Mouse (Mus musculus) CD4-positive, CD25-positive, alpha-beta regulatory T cell, adult 9 weeks (primary cell): ENCODE measurements around the gene Cep170. TPM values are rescaled to one million over a fixed set of nuclear protein-coding genes. Genes with fewer than 3 reads are reported as not detected.

ENCODE experiments used
- polyA plus RNA-seq: library from polyadenylated mRNA; unstranded; fragments of 100-300 nt; shearing (Covaris generic); gene quantifications from one replicate; pipeline ENCODE4 v1.2.1, GENCODE M21; 2017

The Cep170 gene
- 29.4 TPM for polyA plus RNA-seq

DNA sequence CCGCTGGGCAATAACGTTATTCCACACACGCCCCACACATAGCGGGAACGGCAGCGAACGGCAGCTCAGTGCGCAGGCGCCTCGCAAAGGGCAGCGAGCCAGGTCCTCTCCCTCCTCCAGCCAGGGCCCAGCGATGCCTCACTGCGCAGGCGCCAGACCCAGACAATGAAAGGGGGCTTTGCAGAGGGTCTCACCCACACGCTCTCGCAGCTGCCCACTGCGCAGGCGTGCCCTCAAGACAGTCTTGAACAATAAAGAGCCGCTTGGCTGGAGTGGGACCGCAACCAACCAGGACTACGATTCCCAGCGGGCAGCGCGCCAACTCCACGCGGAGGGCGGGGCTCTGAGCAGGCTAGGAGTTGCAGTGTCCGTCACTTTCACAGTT lies at the start of gene Cep170:
Gene Cep170, minus strand, starts transcription at position 32 of the 385 bp plus-strand sequence.

DNA sequence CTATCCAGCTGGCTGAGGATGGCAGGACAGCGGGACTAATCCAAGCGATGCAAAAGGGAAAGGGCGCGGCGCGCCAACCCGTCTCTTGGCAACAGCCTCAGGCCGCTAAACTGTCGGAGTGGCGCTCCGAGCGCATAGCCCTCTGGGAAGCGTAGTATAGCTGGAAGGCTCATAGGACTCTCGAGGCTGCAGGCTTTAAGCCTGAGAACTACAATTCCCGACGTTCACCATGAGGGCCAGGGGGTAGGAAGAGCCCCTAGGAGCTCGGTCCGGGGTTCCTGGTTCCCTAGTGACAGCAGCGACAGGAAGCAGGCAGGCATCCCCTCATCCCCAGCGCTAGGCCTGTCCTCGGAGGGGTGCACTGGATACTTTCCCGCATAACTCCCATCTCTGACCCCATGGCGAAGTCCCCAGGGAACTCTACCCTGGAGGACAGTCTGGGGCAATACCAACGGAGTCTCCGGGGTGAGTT lies 760 bp upstream of the Cep170 start, which contains the start of gene Sdccag8:
Gene Sdccag8, plus strand, starts transcription at position 70 of the 472 bp plus-strand sequence.

Other genes starting within 250 kb of the Cep170 start
- 30.6 TPM for gene Sdccag8, start 593 bp upstream of the Cep170 start, polyA plus RNA-seq